Mouse (Mus musculus) 416B (cell line): Measurements from ENCODE around the gene Tm7sf3.

ENCODE experiments used
- DNase-seq: peaks from one replicate; pipeline ENCODE4 v3.0.0; 2011; ENCODE audit warnings: low read depth

Tm7sf3 gene

DNA sequence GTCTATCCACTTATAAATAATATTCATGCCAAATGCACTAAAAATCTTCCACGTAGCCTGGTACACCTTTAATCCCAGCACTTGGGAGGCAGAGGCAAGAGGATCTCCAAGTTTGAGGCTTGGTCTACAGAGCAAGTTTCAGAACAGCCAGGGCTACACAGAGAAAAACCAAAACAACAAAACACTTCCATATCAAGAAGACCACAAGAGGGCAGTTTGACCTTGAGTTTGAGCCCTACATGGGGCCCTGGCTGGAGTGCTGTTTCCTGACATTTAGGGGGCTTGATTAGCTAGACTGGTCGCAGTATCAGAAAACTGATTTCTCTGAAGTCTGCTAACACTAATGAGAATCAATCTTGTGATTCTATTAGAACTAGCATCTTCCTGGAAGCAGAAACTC is 18.0 kb upstream of the Tm7sf3 start:
- peak; percentile 76 for DNase-seq

DNA sequence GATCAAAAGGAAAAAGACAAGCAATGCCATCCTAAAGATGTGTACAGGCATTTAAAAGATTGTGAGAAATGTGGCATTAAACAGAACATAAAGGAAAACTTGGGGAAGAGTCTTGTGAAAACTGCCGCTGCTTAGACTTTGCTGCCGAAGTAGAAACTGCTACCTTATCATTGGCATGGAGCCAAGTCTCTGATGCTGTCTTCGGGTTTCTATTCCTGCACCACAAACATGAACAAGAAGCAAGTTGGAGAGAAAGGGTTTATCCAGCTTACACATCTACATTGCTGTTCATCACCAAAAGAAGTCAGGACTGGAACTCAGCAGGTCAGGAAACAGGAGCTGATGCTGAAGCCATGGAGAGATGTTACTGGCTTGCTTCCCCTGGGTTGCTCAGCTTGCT is 10.6 kb upstream of the Tm7sf3 start:
- DNase-seq, result no peak

DNA sequence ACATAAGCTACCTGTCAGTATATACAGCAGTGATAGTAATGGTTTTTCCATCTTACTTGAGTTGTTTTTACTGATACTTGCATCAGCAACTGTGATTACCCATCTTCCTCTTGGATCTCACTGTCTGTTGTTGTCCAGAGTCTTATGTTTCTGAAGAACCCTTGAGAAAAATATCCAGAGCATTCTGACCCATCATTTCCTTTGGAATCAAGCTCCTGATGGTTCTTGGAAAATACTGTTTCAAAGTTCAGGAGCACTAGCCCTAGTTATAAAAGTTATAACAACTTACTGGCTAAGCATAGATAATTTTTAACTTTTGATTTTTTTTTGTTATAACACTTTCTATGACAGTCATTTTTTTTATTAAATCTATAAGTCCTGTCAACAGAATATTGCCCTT is 8.8 kb upstream of the Tm7sf3 start:
- no peak for DNase-seq

DNA sequence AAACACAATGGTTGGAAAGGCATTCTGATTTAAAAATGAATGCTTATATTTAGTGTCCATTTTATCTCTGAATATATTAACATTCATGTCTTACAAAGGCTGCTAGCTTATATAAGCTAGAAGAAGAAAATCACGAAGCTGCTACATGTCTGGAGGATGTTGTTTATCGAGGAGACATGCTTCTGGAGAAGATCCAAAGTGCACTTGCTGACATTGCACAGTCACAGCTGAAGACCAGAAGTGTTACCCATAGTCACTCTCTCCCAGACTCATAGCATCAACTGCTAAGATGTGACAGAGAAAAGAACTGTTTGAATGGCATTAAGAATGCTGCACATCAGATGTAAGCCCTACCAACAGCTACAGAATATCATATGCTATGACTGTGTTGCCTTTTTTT is 7.4 kb upstream of the Tm7sf3 start:
- DNase-seq, result no peak

DNA sequence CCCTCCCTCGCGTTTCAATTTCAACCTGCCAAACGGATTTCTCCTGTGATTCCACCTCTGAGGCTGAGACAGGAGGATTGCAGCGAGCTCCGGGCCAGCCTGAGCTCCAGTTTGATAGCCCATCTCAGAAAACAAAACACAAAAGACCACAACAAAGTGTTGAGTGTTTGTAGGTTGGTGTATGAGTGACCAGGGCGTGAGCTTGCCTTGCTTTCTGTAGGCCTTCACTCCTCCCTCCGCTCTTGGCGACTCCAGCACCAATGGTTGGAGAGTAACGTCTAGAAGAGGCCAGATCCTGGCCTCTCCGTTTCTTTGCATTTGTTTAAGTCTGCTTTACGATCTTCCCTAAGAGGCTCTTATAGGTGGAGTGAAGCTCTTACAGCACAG is 553 bp upstream of the Tm7sf3 start:
- DNase-seq, result peak; percentile 83

DNA sequence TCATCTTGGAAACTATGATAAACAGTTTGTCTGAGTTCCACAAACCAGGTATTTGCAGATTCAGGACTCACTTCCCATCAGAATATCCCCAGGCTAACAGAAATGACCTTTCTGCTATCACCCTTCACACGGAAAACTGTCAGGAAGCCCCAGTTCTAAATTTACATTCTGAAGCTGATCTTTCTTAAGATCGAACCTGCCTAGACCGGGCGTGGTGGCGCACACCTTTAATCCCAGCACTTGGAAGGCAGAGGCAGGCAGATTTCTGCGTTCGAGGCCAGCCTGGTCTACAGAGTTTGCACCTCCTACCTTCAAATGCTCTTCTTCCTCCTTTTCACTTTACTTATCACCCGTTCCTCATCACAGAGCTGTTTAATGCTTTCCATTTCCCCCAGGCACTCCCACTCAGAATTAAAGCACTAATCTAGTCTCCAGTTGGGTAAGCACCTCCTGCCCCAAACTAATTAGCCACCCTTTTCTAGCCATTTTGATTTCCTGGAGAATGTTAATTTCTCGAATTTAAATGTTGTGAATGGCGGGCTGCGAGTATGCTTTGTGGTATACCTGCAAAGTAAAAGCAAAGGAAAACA is 908 bp downstream of the Tm7sf3 start:
- DNase-seq, result no peak

DNA sequence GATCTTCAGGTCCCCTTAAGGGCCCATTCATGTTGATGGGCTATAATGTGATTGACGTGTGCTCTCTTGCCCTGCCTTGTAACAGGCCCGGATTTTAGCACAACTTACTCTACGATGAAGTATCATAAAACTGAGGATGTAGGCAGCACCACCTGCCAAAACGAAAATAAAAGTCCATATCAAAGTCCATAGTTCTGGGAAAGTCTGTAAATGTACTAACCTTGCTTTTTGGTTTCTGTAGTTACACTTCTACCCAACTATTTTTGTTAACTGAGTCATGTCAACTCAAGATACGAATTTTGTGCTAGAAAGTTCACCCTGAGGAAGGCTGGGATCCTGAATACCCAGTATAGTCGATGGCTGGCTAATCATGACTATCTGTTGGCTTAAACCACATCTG is 1.6 kb downstream of the Tm7sf3 start:
- no peak for DNase-seq

DNA sequence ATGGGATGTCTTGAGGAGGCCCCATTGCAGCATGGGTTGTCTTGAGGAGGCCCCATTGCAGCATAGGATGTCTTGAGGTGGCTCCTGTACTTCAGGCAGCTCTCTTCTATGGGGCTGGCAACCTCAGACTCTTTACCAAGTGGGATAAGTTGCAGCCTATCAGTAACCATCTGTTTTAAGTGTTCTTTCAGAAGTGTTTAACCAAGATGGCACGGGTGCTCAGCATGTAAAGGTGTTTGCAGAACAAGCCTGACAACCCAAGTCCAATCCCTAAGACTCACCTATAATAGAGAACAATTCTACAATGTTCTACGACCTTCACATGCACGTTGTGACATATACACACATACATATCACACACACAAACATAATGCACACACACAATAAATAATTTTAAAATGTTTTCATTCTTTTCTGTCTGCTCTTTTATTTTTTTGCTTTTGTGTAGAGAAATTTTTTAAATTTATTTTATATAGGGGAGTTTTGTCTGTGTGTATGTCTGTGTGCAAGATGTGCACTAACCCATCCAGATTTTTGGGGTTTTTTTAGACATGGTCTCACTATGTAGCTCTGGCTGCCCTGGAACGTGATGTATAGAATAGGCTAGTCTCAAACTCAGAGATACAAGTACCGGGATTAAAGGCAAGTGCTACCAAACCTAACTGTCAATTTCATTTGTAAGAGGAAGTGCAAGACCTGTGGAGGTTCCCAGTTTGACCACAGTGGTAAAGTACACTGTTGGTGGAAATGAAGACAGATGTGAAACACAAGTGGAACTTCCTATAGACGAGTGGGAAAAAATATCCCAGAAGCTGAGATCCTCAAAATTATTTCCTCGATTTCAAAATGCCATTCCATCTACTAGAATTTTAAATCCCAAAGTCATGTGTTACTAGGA is 2.3 kb downstream of the Tm7sf3 start:
- peak; percentile 70 for DNase-seq

DNA sequence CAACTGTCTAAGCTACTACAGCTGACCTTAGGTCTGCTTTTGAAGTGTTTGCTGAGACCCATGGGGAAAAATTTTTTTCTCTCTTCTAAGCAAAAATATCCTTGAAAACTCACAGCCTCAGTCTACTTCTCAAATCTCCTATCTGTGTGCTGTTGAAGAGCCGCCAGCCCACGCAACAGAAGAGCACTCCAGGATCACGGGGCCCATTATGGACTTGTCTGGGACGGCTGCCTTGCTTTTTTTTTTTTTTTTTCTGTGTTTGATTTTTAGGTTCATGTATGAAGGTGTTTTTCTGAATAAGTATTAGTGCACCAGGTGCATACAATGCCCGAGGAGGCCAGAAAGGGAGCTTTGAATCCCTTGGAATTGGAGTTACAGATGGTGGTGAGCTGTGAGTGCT is 6.1 kb downstream of the Tm7sf3 start:
- DNase-seq, result no peak

DNA sequence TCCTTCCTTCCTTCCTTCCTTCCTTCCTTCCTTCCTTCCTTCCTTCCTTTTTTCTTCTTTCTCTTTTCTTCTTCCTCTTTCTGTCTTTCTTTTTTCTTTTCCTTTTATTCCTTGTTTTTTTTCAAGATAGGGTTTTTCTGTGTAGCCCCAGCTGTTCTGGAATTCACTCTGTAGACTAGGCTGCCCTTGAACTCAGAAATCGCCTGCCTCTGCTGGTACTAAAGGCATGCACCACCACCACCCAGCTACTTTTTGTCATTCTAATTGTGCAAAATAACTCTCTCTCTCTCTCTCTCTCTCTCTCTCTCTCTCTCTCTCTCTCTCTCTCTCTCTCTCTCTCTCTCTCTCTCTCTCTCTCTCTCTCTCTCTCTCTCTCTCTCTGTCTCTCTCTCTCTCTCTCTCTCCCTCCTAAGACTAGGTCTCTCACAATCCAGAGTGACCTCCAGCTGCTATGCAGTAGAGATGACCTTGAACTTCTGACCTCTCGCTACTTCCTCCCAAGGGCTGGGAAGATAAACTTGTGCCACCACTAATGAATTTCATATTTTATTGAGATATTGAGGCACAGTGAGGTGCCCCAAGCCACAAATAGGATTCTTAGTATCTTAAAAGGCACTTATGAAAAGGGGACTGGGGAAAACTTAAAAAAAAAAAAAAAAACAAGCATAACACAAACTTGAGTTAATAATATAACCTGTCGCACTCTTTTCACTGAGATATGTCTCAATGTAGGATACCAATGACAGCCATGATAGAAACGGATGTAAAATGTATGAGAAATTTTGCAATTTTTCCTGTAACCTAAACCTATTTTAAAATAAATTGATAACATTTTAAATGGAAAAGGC is 7.6 kb downstream of the Tm7sf3 start:
- DNase-seq, result peak; percentile 66

DNA sequence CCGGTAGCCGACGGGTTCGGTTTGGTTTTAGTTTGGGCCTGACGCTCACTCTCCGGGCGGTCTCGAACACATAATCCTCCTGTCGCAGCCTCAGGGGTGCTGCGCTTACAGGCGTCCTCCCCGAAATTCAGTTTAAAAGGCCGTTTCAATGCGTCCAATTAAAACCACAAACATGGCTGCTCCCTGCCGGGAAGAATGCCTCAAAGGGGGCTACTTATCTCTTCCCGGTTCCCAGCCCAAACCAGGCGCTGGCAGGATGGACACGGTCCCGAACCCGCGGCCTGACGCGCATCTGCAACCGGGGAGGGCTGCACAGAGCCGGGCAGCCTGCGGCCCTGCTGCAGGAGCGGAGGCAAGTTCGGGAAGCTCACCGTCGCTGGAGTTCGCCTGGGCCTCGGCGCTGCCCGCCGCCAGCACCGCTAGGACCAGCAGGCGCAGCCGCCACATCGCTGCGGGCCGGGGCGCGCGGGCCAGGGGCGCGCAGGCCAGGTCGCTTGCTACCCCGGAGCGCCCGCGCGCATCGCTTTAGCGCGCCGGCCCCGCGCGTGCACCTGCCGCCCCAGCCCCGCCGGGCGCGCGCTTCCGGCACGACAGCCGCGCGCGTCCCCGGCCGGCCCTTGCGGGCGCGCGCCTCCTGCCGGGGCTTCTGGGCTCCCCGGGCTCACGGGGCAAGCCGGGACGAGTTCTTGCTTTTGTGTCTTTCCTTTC is 8.5 kb downstream of the Tm7sf3 start:
- peak; percentile 73 for DNase-seq

DNA sequence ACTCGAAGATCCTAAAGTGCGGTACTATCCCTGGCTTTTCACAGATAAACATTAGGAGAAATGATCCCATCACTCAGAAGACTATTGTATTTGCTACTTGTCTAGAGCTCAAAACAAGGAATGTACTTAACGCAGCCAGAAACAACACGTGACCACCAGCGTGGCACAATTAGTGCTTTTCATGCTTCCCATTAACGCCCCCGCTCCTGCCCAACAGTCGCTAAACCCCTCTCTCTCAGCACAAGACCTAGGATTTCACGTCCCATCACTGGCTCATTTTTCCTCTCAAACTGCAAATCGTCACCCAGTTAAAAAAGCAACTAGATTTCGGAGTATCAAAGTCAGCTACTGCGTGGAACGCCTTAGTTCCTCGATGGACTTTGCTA is 9.0 kb downstream of the Tm7sf3 start:
- peak; percentile 72 for DNase-seq

DNA sequence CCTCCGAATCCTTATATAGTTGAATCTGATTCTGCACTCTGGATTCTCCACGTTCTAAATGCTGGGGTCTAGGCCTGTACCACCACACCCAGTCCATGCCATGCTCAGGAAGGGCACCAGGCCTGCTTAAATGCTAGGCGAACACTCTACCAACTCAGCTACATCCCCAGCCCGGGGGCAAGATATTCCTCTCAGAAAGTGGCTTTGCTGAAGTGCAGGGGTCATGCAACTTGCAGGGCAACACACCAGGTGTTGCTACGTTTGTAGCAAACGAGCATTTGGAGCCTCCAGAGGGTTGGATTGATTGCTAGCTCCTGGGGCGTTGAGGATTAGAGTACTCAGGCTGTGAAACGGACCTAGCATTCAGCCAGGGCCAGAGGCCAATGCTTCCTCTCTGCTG is 9.5 kb downstream of the Tm7sf3 start:
- no peak for DNase-seq

DNA sequence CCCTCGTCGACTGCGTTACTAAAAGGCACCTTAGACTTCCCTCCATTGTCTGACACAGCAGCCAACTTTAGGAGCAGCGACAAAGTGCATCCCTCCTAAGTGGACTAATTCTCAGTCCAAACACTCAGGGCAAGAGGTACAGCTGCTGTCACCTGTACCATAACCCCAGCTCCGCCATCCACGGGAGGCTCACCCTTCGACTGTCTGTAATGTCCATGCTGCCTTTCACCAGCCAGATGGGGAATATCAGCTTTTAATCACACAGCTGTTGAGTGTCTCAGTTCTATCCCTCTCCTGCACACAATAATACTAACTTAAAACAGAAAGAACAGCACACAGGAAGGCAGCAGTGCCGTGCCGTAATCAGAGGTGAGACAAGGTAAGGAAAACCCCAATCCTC is 10.2 kb downstream of the Tm7sf3 start:
- DNase-seq, result no peak

DNA sequence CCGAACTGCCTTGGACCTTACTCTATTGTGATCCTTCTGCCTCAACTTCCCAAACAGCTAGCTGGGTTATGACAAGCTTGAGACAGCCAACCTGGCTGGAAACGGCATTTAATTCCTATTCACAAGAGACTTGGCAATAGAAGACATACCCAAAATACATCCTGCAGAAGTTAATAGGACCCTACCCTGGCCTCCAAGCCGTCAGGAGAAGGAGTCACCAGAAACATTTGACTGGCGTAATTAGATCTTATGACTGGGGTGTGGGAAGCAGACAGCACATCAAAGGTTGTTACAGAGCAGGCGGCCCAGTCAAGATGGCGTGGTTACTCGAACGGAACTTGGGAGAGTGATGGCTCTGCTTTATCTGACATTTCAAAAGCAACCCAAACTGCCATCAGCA is 10.8 kb downstream of the Tm7sf3 start:
- no peak for DNase-seq

DNA sequence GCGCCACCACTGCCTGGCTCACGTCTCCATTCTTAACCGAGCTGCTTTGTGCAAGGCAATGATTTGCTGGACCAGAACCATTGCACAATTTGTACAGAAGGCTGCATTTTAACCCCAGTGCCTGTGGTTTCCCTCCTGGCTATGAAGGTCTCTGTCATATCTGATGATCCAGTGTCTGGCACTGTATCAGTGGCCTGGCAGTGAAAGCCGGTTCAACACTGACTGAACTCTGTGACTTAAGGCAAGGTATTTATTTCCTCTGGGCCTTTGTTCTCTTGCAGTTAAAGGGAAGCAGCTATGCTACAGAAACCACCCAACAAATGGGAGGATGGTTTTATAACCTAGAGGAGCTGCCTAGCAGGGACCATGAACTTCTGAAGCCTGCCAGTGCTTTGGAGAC is 11.7 kb downstream of the Tm7sf3 start:
- peak; percentile 87 for DNase-seq

DNA sequence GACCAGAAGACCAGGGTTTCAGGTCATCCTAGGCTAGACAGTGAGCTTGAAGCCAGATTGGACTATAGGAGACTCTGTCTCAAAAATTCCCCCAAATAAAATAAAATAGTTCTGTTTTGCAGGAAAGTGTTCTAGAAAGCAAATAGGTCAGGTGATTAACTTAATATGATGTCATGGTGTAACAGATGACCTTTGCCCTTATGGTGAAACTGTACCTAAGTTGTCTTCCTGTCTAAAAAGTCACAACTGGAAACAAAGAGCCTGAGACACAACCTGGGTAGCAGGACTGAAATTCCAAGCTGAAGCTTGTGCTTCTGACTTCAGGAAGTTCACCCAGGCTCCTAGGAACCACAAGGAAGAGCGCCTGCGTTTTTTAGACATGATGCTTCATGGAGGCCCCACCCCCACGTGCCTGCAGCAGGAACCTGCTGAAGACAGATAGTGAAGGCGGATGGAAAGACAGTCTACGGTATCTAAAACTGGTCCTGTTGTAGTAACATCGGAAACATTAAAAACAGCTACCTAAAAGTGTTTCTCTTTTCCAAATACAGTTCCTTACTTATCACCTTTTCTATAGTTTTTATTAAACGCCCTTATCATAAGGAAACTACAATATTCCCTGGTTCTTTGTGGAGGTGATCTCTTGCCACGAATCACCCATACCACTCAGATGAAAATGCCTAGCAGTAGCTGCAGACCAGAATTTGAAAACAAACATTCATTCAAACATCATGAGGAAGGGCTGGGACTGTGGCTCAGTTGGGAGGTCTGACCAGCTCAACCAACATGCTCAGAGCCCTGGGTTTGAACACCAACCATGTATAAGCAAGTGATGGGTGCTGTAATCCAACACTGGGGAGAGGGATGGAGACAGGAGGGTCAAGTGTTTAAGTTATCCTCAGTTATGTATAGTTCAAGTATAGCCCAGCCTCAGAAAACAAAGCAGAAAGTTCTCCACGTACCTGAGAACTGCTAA is 12.6 kb downstream of the Tm7sf3 start:
- peak; percentile 34 for DNase-seq

DNA sequence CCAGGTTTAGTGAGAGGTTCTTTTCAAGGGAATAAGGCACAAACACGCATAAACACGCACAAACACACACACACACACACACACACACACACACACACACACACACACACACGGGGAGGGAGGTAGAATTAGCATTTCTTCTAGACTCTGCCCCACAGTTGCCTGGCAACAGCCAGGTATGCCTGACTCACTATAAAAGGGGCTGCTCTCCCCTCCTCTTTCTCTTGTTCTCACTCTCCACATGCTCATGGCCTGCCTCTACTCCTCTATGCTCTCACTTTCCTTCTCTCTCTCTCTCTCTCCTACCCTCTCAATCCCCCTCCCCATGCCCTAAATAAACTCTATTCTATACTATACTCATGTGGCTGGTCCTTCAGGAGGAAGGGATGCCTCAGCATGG is 14.5 kb downstream of the Tm7sf3 start:
- DNase-seq, result no peak

DNA sequence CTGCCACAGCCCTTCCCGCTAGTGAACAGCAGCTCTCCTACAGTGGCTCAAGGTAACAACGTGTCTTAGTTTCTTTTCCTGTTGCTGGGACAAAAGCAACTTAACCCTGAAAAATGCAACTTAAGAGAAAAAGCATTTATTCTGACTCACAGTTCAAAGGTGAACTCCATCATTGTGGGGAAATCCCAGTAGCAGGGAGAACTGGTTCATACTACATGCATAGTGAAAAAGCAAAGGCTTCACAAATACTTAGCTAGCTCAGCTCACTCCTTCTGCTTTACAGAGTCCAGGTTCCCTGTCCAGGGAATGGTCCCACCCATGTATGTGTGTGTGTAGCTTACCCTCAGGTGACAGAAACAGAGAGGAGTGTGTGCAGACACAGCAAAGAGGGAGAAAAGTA is 26.0 kb downstream of the Tm7sf3 start:
- no peak for DNase-seq

DNA sequence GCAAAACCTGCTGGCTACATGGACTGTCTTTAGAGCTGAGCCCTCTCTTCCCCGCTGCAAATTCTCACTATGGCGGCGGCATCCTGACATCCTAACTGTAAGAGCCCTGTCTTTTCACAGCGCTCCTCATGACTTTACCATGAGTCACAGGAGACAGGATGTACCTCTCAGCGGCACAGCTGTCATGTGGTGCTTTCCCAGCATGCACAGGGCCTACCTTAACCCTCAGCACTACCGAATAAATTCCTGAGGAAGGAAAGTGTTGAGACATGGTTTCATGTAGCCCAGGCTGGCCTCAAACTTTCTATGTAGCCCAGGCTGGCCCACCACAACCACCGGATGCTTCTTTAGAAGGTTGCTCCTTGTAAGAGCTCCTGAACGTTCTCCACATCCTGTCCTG is 26.7 kb downstream of the Tm7sf3 start:
- peak; percentile 69 for DNase-seq

DNA sequence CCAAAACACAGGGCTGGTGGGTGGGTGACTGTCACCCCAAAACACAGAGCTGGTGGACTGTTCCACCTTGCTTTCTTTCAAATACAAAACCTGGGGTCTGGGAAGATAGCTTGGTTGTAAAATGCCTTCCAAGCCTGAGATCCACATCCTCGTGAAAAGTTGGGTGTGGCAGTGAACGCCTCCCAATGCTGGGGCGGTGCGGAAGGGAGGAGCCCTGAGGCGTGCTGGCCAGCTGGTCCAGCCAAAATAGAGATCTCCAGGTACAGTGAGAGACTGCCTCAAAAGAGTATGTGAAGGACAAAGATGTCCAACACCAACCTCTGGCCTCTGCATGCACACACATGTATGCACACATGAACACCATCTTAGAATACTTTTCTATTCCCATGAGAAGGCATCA is 28.1 kb downstream of the Tm7sf3 start:
- no peak for DNase-seq
